Mouse (Mus musculus): ENCODE data around the gene Ptprg. TPM values are rescaled to one million over a fixed set of nuclear protein-coding genes. Genes with fewer than 3 reads are reported as not detected.

Gene Ptprg
- polyA plus RNA-seq, 1 experiment = 57.2 TPM

DNA sequence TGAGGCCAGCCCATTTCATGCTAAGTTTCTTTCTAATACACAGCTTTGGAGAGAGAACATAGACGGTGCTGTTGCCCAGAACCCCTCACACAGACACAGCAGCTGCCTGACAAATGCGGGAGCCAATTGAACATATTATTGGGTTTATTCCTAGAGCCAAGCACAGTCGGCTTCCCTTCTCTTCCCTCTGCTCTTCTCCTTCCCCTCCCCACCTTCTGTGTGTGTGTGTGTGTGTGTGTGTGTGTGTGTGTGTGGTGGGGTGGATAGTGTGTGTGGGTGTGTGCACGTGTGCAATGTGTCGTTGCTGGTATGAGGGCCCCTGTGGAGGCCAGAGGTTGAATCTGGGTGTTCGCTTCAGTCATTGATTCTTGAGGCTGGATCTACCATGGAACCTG lies 270.4 kb downstream of the Ptprg start:
- DNase-seq (ENCODE audit: low read depth) = no peak

DNA sequence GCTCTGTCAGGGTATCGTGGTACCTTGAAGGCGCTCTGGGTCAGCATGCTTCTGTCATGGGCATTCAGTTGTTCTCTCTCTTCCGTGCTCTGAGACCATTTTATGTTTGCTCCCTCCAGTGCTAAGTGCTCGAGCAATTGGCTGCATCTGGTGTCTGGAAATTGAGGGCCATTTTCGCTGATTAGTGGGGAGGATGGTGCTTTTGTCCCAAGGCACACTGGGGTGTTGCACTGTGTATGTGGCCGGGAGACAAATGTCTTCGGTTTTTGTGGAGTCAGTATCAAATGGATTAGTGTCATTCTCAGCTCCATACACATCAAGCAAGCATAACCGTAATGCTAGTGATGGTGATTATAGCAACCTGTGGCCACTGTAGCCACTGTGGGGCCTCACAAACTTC lies 271.6 kb downstream of the Ptprg start:
- DNase-seq (ENCODE audit: low read depth) = no peak

DNA sequence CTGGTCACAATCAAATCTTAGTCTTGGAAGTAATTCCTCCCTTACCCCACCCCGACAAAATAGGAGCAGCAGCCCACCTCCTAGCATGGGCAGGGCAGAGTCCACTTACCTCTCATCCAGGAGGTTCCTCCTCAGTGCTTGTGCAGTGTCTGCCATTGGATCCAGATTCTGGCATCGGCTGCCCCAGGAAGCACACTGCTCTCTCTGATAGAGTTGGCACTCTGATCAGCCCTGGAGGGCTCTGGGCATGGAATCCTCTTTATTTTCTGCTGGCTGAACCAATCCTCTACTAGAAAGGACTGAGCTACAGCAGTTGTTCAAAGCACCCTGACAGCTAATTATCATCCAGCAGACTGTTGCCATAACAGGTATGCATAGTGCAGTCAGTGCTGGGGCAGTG lies 272.2 kb downstream of the Ptprg start:
- no peak for DNase-seq (ENCODE audit: low read depth)

DNA sequence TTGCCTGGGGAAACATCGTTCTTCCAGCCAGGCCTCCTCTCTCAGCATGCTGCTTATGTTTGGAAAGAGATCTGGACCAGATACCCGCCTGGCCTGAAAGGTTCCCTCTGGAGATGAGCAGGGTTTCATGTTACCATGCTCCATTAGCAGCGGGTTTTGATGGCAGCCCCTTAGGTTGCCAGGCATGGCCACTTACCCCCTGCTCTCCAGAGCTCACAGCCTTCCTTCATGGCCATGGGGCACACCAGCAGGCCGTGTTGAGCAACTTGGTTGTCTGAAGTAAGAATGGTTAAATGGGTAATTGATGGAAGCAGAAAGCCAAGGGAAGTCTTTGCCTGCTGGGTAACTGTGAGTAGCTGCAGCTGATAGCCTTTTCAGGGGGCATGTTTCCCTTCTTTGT lies 274.8 kb downstream of the Ptprg start:
- no peak for DNase-seq (ENCODE audit: low read depth)

DNA sequence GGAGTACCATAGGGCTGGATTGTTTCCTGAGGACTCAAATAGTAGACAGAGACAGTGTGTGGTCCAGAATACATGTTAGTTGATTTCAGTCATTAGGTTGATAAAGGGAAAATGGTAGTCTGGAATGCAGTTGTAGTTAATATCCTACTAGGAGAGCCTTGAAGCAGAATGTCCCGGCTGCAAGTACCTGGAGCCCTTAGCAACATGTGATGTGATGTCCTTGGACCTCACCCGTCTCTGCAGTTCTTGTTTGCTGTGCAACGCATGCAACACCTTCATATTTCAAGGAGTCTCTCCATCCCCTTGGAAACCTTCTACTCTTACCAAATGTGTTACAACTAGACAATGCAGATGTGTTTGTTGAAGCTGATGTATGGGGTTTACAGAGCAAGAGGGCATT lies 280.3 kb downstream of the Ptprg start:
- DNase-seq (ENCODE audit: low read depth) = no peak

DNA sequence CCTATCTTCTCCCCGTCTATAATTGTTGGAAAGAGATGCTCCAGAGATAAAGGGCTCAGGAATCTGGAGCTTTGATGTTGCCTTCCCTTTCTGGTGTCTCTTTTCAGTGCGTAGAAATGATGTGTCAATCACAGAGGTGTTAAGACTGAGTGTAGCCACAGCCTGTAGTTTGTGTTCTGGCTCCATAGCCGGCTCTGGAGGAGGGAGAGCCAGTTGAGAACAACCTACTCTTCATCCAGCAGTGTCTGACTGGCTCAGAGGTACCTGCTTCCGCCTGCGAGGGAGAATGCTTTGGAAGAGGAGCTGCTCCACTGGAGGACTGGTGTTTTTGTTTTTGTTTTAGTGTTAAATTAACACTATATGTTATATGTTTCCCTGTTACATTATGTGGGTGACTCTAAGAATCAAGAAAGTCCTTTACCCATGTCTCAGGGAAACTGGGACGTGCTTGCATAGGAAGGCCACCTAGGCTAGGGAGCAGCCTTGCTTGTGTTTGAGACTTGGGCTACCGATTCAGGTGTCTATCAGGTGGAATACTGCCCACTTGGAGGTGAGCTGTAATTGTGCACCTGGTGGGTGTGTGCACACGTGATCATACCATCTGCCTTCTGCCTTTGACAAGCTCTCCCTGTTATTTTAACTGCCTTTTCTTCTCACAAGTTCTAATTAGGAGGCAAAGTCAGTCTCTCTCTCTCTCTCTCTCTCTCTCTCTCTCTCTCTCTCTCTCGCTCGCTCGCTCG lies 282.5 kb downstream of the Ptprg start:
- no peak for DNase-seq (ENCODE audit: low read depth)

DNA sequence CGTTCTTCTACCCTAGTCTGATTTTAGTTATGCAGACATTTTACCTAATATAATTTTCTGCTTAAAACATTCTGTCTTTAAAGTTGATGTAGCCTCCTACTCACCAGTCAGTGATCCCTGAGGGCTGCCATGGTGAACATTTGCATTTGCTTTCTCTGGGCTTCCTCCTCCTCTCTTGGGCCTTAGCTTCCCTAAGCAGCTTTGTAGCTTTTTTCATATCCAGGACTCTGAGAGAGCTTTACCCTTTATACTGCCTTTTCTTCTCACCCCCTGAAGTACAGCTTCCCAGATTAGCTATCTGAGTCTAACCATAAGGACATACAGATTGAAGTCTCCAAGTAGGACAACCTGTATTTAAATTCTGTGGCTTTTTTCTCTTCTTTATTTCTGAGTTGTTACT lies 284.4 kb downstream of the Ptprg start:
- no peak for DNase-seq (ENCODE audit: low read depth)

DNA sequence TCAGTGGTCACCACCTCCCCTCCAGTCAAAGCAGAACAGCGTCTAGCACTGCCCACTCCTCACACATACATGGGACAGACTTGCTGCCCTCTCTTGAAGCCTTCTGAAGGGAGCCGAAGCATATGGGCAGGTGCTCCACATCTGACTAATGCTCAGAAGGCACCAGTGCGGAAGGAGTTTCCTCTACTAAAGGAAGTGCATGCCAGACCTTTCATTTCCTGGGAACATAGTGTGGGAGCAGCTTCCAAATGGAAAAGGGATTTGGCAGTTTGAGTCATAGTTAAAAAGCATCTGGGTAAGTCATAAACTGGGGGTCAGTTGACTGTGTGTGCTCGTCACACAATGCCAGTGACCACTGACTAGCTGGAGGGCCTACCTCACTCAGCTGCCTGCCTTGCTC lies 288.3 kb downstream of the Ptprg start:
- no peak for DNase-seq (ENCODE audit: low read depth)

DNA sequence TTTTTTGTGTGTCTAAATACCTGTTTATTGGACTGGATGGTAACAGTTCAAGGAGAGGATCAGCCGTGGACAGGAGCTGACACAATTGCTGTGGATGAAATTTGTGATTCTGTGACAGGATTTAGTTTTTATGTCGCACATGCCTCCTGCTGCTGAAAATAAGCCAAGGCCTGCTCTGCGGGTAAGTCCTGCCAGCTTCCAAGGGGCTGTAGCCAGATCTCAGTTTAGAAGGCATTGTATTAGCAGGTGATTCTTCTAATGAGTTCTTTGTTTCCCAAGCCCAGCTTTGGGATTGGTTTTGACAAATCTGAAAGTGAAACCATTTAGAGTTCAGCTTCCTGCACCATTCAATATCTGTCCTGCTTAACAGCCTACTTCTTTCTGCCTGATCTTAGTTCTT lies 299.6 kb downstream of the Ptprg start:
- no peak for DNase-seq (ENCODE audit: low read depth)

DNA sequence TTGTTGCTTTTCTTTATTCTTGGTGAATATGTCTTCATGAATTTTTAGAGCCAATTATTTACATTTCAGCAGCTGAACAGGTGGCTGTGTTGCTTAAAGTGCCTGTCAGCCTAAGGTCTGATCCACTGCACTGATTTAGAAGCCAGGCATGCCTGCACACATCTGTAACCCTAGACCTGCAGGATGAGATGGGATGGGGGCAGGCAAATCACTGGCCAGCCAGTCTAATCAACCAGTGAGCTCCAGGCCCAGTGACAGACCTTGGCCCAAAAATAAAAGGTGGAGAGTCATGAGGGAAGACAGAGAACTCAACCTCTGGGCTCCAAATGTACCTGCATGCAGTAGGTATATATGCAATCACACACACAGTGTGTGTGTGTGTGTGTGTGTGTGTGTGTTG lies 302.2 kb downstream of the Ptprg start:
- no peak for DNase-seq (ENCODE audit: low read depth)

DNA sequence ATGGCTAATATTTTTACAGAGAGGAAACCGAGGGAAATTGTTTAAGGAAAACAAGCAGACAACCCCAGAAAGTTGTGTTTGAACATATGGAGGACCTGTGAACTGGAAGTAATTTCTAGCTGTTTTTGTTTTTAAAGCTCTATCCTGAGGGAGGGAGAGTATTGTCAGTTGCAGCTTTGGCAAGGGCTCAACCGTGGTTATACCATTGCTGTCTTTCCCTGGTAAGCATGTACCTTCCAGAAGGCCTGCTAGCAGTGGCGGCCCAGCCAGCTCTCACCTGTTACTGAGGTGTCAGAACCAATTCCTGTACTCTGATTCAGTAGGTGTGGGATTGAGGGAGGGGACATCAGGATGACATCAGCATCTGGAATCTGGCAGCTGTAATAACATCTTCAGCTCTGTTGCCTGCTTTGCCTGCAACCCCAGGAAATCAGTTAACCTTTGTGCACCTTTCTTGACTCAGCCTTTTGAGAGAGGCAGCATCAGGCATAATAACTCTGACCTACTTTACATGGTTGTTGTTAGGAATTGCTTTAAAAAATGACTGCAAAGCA lies 304.7 kb downstream of the Ptprg start:
- no peak for DNase-seq (ENCODE audit: low read depth)

DNA sequence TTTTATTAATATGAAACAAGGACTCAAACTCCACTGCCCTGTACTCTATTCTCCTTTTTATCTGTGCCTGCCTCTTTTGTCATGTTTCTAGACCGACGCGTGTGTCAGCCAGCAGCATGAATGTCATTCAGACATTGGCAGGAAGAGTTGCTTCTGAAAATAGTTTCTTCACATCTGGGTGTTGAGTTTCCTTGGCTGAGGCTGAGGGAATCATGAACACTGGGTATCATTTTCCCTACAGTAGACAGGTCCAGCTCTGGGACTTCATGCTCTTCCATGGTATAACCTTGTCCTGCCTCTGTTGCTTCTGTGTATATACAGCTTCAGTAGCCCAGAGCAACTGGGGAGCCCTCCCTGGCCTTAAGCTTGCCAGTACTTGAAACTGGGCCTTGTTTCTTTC lies 310.0 kb downstream of the Ptprg start:
- DNase-seq (ENCODE audit: low read depth) = no peak

DNA sequence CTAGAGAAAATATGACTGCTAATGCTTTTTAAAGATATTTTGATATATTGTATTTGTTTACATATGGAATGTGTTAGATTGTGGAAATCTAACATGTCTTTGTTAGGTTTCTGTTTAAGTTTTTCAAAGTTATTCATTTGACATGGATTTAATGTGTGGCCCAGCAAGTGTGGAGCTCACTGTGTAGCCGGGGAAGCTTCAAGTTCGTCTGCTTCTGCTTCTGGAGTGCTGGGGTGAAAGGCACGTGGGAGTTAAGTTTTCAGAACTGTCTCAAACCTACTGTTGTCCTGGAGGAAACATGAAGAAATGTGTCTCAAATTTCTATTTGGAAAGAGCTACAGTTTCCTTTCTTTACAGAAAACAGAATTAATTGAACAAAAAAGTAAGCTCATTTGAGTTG lies 311.5 kb downstream of the Ptprg start:
- DNase-seq (ENCODE audit: low read depth) = no peak

DNA sequence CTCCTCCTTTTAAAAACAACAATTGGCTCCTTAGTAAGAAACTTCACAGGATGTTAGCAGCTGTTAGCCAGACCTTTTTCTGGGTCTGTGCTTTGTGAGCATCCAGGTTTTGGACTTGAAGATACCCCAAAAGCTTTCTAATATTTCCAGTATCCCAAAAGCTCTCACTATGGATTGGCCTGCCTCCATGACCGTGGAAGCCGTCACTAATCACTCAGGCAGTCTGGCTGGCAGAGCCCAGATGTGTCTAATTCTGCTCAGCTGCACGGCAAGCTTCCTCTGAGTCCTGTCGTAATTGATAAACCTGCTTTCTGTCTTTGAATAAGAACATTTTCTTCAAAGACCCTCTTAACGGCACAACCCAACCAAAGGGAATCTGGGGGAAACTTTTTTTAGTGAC lies 312.0 kb downstream of the Ptprg start:
- DNase-seq (ENCODE audit: low read depth) = no peak

DNA sequence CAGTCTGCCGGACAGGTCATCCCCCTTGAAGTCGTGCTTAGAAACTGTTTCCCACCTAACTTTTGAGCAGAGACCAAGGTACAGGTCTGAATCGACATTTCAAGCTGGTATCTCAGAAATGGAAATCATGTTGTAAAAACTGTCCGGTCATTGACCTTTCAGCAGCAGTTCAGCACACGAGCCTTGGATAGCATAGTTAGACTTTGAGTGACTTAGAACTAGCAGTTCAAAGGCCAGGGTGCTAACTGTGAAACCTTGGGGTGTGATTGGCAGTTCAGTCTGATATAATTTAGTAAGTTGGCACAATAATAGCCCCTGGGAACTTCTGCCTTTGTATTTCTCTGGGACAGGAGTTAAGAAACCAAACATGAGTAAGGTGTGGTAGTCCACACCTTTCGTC lies 312.5 kb downstream of the Ptprg start:
- no peak for DNase-seq (ENCODE audit: low read depth)

DNA sequence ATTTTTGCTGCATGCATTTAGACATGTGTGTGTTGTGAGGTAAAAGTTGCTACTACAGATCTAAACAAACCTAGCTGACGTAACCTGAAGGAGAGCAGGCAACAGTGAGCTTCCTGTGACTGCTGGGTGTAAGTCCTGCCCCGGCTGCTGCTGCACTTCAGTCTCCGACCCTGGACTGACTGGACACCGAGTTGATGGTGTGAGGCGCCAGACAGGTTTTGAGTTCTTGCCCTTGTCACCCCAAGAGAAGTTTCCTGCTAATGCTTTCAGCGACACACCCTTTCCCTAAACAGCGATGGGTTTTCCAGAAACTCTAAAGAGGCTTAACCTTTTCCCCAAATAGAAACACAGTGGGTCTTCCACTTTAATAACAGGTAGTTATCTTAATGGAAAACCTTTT lies 313.1 kb downstream of the Ptprg start:
- DNase-seq (ENCODE audit: low read depth) = no peak

DNA sequence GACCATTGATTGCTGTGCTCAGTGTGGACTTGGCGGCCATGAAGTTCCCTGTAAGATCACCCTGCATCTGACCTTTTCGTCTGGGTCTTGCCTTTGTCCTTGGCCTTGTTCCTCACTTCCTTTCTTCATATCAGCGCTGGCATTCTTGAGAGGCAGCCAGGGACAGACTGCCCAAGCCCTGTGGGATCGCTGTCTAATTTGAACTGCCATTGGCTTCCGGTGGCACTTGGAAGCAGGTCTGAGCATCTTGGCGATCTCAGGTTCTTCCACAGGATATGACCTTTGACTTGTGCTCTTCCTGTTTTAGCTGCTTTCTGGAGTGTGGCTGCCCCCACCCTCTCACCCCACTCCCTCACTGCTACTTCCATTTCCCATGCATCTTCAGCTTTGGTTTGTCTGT lies 315.3 kb downstream of the Ptprg start:
- no peak for DNase-seq (ENCODE audit: low read depth)

DNA sequence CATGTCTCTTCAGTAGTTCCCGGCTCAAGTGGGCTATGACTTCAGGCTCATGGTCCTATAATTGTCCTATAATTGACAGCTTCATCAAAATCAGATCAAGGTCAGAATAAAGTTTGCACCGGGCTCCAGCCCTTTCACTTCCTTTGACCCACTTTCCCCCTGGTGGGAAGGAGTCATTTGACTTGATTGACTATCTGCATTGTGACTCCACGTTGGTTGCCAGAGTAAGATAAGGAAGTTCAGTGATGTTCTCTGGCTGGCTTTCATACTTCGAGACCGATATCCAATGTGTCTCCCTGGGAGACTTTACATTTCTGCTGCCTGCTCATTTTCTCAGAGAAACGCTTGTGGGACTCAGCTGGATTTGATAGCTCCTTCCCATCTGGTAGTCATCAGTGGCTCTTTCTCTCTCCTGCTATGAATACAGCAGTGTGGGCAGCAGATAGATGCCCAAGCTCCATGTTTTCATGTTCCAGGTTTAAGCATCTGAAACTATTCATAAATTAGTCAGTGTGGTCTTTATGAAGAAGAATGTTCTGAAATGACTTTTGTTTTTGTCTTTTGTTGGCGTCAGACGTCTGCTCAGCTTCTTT lies 318.5 kb downstream of the Ptprg start:
- no peak for DNase-seq (ENCODE audit: low read depth)

DNA sequence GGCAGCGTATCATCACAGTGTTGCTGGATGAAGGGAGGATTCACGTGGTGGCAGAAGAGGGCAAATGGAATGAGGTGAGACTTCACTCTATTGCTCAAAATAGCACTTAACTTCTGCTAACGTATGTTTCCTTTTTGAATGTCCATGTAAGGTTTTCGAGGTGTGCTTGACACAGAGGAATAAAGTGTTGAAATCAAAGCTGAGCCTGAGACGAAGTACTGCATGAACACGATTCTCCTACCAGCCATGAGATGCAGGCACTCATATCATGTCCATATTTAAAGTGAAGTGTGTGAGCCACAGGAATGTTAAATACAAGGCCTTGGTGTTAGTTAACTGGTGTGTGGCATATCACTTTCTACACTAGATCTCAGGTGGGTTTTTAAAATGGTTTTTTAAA lies 320.9 kb downstream of the Ptprg start:
- DNase-seq (ENCODE audit: low read depth) = no peak

DNA sequence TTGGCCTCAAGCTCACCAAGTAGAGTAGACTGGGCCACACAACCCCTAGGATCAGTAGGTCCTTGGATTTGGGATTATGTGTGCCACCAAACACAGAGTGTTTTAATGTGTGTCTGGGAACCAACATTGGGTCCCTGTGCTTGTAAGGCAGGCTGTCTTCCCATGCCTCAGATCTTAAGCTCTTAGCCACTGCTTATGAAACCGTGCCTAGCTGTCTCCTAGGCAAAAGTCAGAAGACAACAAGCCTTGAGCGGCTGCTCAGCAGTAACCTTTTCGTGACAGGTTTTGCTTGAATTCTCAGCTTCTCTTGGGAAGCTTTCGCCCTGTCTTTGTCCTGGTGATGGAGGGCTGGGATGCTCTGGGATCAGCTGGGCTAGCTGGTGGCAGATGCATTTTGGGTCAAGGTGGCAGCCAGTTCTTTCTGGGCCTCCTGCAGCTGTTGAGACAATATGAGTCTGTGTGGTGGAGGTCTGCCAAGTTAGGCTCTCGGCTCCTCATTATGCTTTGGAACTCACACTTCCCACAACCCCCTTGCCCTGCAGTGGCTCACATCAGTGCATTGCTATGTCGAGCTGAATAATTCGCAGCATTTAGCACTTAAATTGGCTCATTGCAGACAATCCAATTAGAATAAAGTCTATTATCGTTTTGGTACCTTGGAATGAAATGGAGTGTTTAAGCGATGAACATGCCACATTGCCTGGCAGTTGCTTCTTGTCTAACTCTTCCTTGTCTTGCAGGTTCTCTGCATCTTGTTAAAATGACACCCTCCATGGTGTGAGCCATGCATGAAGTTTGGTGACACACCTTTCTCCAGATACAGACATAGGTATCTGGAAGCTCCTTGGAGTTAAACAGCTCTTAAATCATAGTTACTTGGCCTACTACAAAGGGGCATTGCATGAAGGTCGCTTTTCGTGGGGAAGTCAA lies 321.9 kb downstream of the Ptprg start:
- no peak for DNase-seq (ENCODE audit: low read depth)

DNA sequence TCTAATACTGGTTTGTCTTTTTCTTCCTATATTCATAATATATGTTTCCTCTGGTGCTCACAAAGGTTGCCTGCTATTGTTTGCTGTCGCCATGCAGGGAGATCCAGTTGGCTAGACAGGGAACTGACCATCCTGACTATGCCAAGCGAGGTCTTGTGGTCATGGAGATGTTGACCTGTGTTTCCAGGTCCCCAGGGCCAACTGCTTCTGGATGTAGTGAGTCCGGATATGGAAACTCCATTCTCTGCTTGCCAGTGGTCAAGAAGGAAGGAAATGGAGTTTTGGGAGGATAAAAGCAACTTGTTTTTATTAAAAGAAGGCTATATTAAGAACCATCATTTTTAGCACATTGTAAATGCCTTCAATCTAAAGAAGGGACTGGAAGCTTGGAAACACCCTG lies 327.8 kb downstream of the Ptprg start:
- DNase-seq (ENCODE audit: low read depth) = no peak

DNA sequence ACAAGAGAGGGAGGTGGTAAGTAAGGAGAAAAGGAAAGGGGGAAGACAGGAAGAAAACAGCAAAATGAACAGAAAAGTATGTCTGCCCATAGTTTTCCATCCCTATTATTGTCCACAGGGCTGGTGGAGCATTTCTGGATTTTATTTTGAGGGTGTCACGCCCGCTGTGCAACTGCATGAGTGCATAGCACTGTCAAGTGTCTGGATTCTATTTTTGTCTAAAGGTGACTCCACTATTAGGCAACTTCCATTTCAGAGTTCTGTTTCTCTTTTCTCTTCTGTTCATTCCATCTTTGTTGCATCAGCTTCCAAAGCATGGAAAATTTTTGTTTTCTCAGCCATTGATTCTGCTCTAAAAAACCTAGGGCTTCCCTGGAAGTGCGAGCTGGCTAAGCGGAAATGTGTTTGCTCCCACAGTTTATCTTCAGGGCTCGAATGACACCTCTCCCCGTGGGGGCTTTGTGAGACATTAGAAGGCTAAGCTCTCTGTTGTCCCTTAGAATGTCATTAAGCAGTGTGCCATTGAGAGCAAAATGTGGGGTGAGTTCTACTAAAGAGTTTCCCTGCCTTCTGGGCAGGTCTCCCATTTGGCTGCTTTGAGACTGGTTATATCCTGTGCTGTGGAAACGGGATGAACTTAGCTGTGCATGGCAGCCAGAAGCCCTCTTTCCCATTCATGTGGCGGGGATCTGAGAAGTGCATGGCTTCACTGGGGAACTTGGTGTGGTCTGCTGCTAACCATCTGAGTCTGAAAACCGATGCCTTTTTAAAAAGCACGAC lies 330.0 kb downstream of the Ptprg start:
- no peak for DNase-seq (ENCODE audit: low read depth)

Data from gonadal fat pad, adult 2 months (tissue).